Mouse (Mus musculus) thymus, adult 18-20 months (tissue): ENCODE data around the gene Plxdc1.

Experiments
- DNase-seq, 2 experiments: peaks; one replicate each; pipeline ENCODE4 v3.0.0; 2022; ENCODE audit warnings: mixed read lengths in 2 of 2

The Plxdc1 gene

GRCm38 (mm10) chr11:97908634-97909348, 77.5 kb downstream of the Plxdc1 start:
- DNase-seq: no peak

- DNase-seq: no peak
Measured at GRCm38 (mm10) chr11:97907935-97908334, 78.3 kb downstream of the Plxdc1 start.

GRCm38 (mm10) chr11:97906905-97907304, 79.3 kb downstream of the Plxdc1 start:
- DNase-seq: no peak

DNA sequence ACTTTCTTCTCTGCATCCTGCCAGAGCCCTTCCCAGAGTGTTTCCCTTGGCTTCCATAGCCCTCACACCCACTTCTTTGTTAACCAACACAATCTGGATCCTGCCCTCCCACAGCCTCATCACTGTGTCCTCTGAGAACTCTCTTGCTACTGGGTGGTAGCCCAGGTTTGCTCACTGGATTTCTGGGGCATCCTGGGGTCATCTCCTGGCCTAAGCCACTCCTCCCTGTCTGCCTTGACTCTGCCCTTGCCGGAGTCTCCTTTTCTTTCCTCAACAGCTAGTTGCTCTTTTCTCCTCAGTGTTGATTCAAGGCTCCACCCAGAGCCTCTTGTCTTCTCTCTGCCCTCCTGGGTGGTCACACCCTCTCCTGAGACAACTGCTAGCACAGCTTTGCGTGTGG, 80.3 kb downstream of the Plxdc1 start:
- DNase-seq: no peak

DNA sequence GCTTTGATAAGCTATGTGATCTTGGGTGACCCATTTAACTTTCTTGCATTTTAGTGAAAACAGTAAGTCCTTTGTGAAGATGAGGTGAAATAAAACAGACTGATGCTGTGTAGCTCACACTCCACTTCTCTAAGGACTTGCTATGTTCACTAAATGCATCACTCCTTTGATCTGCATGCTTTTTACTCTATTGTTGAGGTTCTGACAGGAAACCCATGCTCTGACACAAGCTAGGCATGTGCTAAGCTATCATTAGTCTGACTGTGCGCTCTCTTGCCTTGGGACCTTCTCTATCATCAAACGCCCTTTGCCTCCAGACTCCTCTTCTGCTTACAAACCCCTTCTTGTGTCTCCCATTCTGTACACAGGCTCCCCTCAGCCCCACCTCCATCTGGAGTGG, 80.7 kb downstream of the Plxdc1 start:
- DNase-seq: no peak

GRCm38 (mm10) chr11:97904801-97905200, 81.4 kb downstream of the Plxdc1 start:
- DNase-seq: no peak

GRCm38 (mm10) chr11:97901806-97902205, 84.4 kb downstream of the Plxdc1 start:
- no peak for DNase-seq

DNA sequence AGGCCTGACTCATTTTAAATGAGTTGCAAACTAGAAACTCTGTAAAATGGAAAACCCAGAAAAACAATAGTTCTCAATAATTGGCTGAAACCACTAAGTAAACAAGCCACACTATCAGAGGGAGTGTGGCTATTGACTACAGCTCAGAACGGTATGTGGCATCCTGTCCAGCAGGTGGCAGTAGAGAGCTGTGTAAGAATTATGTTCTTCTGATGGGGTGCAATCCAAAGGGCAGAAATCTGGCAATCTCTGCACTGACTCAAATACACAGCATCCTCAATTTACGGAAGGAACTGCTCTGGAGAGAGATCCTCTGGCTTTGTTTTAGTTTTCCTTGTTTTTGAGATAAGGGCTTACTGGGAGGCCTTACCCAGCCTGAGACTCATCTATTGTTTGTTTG, 86.4 kb downstream of the Plxdc1 start:
- peak; percentile 33 to 62 for DNase-seq

DNA sequence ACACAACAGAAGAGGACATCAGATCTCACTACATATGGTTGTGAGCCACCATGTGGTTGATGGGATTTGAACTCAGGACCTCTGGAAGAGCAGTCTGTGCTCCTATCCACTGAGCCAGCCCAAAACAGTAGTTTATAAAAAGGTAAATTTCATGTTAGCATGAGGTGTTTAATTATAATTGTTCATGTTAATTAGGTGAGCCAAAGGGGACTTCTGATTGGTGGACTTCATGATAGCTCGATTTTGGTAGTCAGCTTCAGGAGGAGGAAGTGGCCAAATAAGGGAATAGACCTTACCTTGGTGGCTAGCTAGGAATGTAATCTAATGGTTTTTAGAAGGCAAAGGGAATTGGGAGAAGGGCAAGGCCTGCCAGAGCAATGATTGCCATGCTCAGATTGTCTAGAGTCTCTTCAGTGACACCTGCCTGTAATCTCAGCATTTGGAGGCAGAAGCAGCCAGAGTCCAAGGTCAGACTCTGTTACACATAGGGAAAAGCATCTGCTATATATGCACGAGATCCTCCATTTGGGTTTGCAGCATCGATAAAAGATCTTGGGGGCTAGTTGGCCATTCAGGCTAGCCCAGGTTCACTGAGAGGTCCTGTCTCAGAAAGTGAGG, 88.6 kb downstream of the Plxdc1 start:
- no peak for DNase-seq

DNA sequence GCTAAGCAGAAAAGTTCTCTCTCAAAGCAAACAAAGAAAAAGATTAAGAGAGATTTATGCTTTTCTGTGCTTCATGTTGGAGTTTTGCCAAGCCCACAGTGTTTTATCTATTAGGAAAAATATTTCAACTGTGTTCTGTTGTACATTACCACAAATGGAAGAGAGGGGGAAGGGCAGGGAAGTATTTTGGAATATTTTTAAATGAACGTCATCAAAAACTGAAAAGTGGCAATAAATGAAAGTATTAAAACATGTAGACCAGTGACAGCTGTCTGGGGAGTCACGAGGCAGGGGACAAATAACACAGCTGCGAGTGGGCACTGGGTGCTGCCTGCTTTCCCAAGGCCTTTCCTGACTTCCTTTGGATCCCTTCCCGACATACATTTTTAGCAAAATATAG, 89.6 kb downstream of the Plxdc1 start:
- DNase-seq: no peak

DNA sequence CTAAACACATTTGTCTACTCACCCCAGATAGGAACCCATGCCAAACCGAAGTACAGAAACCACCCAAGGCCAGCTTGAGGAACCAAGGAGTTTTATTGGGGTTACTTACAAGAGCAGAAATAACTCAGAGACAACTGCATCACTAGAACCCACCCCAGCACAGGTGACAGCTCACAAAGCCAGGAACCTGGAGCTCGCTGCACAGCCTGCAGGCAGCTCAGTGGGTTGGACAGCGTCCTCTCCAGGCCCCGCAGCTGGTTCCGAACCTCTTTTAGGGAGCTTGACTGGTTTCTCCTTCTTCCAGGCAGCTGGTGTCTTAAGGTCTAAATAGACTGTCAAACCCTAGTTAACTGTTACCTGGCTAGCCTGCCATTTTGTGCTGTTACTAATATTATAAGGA, 94.4 kb downstream of the Plxdc1 start:
- no peak for DNase-seq

GRCm38 (mm10) chr11:97885296-97885915, 100.8 kb downstream of the Plxdc1 start:
- no peak for DNase-seq

DNA sequence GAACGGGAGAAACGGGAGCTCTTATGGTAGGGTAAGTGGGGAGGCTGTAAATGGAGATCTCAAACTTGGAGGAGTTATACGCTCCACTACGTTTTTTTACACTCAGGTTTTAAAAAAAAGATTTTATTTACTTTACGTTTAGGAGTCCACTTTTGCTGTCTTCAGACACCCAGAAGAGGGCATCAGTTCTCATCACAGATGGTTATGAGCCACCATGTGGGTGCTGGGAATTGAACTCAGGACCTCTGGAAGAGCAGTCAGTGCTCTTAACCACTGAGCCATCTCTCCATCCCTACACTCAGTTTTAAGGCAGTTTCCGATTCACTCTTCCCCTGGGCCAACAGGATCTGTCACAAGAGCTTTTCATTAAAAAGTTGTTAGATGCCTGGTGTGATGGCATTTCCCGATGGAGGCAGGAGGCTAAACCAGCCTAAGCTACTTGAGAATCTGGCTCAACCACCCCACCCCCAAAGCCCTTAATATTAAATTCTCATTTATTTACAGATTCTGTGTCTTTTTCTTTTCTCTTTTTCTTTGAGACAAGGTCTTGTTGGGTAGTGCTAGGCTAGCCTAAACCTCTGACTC, 101.6 kb downstream of the Plxdc1 start:
- DNase-seq: peak in 1 of 2 experiments; percentile 15

GRCm38 (mm10) chr11:97883918-97884600, 102.2 kb downstream of the Plxdc1 start, which contains the start of gene Fbxo47:
Gene Fbxo47 (minus strand): TSS chr11:97884154.
- peak; percentile 90 to 94 for DNase-seq

DNA sequence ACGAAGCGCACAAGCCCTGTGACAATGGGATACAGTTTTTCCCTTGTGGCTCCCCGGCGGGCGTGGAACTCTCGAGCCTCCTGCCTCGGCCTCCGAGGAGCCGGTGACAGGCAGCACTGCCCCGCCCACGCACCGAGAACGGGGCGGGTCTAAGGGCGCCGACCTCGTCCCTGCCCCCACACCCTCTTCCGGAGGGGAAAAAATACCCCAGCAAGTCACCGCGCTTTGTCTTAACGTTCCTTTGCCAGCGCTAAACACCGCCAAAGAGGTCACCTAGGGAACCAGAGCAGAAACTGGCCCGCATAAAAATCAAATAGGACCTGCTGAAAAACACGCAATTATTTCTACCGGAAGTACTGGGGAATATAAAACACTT, 102.7 kb downstream of the Plxdc1 start:
- DNase-seq: peak; percentile 78 to 83

DNA sequence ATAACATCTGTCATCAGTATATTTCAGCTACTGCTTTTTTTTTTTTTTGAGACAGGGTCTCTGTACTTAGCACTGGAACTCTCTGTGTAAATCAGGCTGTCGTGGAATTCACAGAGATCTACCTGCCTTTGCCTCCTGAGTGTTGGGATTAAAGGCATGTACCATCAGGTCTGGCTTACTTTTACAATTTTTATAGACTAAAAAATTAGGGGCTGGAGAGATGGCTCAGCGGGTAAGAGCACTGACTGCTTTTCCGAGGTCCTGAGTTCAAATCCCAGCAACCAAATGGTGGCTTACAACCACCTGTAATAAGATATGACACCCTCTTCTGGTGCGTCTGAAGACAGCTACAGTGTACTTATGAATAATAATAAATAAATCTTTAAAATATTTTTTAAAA, 105.9 kb downstream of the Plxdc1 start:
- no peak for DNase-seq

- DNase-seq: no peak
Measured at GRCm38 (mm10) chr11:97877341-97877740, 108.9 kb downstream of the Plxdc1 start.

GRCm38 (mm10) chr11:97874396-97874795, 111.8 kb downstream of the Plxdc1 start:
- DNase-seq: no peak
